In the genomic region with DNA sequence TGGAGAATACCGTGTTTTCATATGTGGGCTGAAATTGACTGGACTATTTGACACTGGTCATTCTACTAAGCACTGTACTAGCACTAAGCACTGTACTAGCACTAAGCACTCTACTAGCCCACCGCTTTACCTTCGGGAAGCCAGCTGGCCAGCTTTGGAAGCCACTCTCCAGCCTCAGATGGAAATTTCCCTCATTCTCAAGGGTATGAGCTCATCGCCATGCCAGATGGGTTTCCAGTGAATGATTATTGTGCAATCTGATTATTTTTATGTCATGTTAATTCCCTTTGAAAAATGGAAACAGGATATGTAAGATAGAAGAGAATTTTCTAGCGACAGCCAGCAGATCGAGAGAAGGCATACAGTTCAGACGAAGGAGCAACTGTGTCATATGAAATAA, we compare ENCODE assay signal across 22 mouse cellular contexts.
DNase-seq lines count a peak whose midpoint lies in the region; ATAC-seq and TF ChIP-seq lines count a peak whose summit lies in the region.
"Had no signal": no experiment of that assay in that cellular context is flagged by ENCODE, and none has a peak within 500 bp of the region (broad histone marks: within the 10 kb centered on the region; RNA-seq: fewer than 3 reads in every experiment).

No protein-coding gene starts in this region.

- no peak overlapping the region for H3K27ac ChIP-seq in kidney, embryonic 16.5 days (ENCODE audit: low read length)
- H3K27ac ChIP-seq: embryonic facial prominence, embryonic 15.5 days; forebrain, embryonic 10.5 days had no signal

- peaks cover 10% of the 10 kb centered on the region for H3K36me3 ChIP-seq in C2C12 (ENCODE audit: control insufficient read depth, insufficient read depth)
- H3K36me3 ChIP-seq in myocyte (ENCODE audit: control insufficient read depth, insufficient read depth), result peaks cover 3% of the 10 kb centered on the region
- no peaks in the 10 kb centered on the region for H3K36me3 ChIP-seq in kidney, embryonic 16.5 days (ENCODE audit: insufficient read depth, low read length)
- H3K36me3 ChIP-seq: embryonic facial prominence, embryonic 15.5 days; forebrain, embryonic 10.5 days had no signal

- no peak overlapping the region for H3K4me2 ChIP-seq in myocyte (ENCODE audit: low read depth)
- no peak overlapping the region for H3K4me2 ChIP-seq in kidney, embryonic 16.5 days (replicated peaks; ENCODE audit: low read depth, low read length)
- H3K4me2 ChIP-seq: embryonic facial prominence, embryonic 15.5 days had no signal

- no peak for TF ChIP-seq POLR2A in myocyte (IDR thresholded peaks at IDR 0.05; ENCODE audit: insufficient read length, low read depth)

- H3K4me3 ChIP-seq in C2C12 (ENCODE audit: insufficient read depth, poor library complexity, severe bottlenecking) (no peak overlapping the region), myocyte (no peak overlapping the region)
- no peak overlapping the region for H3K4me3 ChIP-seq in kidney, embryonic 16.5 days (ENCODE audit: low read length)
- H3K4me3 ChIP-seq: embryonic facial prominence, embryonic 15.5 days; forebrain, embryonic 10.5 days; megakaryocyte, embryonic 14.5 days had no signal

- DNase-seq in gastrocnemius, adult 18-20 months (ENCODE audit: low spot score), result peak; percentile 15
- DNase-seq in gastrocnemius, adult 8-10 months (ENCODE audit: low spot score in 2 of 2), result no peak
- DNase-seq in layer of hippocampus, adult 18-20 months (ENCODE audit: low spot score in 2 of 2), result peak; percentile 22 to 54
- DNase-seq in layer of hippocampus, adult 9-10 months (ENCODE audit: low spot score), result no peak
- DNase-seq in ovary, postnatal 10 days (ENCODE audit: low spot score), result no peak
- DNase-seq: adrenal gland, adult 8-10 months; B cell, adult 2 months; cerebellum, postnatal 25 days; embryo, embryonic 11 days; kidney, adult 2 months; kidney, postnatal 36 days; liver, postnatal 0 days; lung, postnatal 14 days; thymus, postnatal 14 days had no signal

- H3ac ChIP-seq in C2C12 (ENCODE audit: control insufficient read depth, insufficient read length, low read depth) (no peak overlapping the region), myocyte (ENCODE audit: control insufficient read depth, insufficient read length) (no peak overlapping the region)

- H3K27me3 ChIP-seq in C2C12 (ENCODE audit: control insufficient read depth, insufficient read depth, insufficient read length), result no peaks in the 10 kb centered on the region
- no peaks in the 10 kb centered on the region for H3K27me3 ChIP-seq in myocyte (ENCODE audit: control insufficient read depth, insufficient read depth, insufficient read length)
- H3K27me3 ChIP-seq in kidney, embryonic 16.5 days (ENCODE audit: insufficient read depth, low read length), result no peaks in the 10 kb centered on the region
- H3K27me3 ChIP-seq: embryonic facial prominence, embryonic 15.5 days; Patski had no signal

- ATAC-seq in kidney, embryonic 16.5 days (ENCODE audit: low FRiP score, low TSS enrichment), result no peak
- ATAC-seq: liver, postnatal 0 days; midbrain, embryonic 16.5 days; Patski had no signal

- peaks cover 14% of the 10 kb centered on the region for H3K4me1 ChIP-seq in kidney, embryonic 16.5 days (ENCODE audit: insufficient read depth, low read length)
- H3K4me1 ChIP-seq: megakaryocyte, embryonic 14.5 days had no signal

- peaks cover 3% of the 10 kb centered on the region for H3K79me3 ChIP-seq in C2C12 (ENCODE audit: low read depth)

- H3K79me2 ChIP-seq in C2C12 (ENCODE audit: control insufficient read depth, insufficient read depth) (peaks cover 16% of the 10 kb centered on the region), myocyte (ENCODE audit: control insufficient read depth, insufficient read depth) (no peaks in the 10 kb centered on the region)

- H3K9me3 ChIP-seq in kidney, embryonic 16.5 days (ENCODE audit: low read length), result no peaks in the 10 kb centered on the region
- H3K9me3 ChIP-seq: embryonic facial prominence, embryonic 15.5 days; forebrain, embryonic 10.5 days; megakaryocyte, embryonic 14.5 days had no signal

- no peak overlapping the region for H3K9ac ChIP-seq in kidney, embryonic 16.5 days (replicated peaks; ENCODE audit: low read length)
- H3K9ac ChIP-seq: embryonic facial prominence, embryonic 15.5 days; liver, postnatal 0 days had no signal

- WGBS in kidney, embryonic 16.5 days, result 85% methylated on average over 7 of the region's 7 CpGs

- TF ChIP-seq CTCF in C2C12 (IDR thresholded peaks at IDR 0.05; ENCODE audit: control insufficient read depth, insufficient read depth, insufficient read length), result no peak

TF ChIP-seq in C2C12, 6 proteins besides CTCF, POLR2A, EP300 and RAD21:
- TF ChIP-seq MAX (IDR thresholded peaks at IDR 0.05) (no peak), USF1 (IDR thresholded peaks at IDR 0.05; ENCODE audit: low read depth) (no peak), MYOD1 (IDR thresholded peaks at IDR 0.05; ENCODE audit: control insufficient read depth, insufficient read length, low read depth) (no peak), CEBPB (IDR thresholded peaks at IDR 0.05; ENCODE audit: low read depth) (peak; percentile 80), FOSL1 (IDR thresholded peaks at IDR 0.05; ENCODE audit: insufficient read depth, low read length, poor library complexity, severe bottlenecking) (no peak), MYOG (IDR thresholded peaks at IDR 0.05; ENCODE audit: control insufficient read depth, extremely low read depth, insufficient read length) (no peak)
TF ChIP-seq in C2C12: peak in this region for 1.

TF ChIP-seq in myocyte, 11 proteins besides CTCF, POLR2A, EP300 and RAD21:
- no peak for TF ChIP-seq E2F4 (IDR thresholded peaks at IDR 0.05; ENCODE audit: insufficient read depth)
- TF ChIP-seq MYOD1 (IDR thresholded peaks at IDR 0.05; ENCODE audit: control insufficient read depth in 1 of 3, insufficient read length in 2 of 3, low read depth in 2 of 3), result peak in 1 of 3 experiments; percentile 33
- no peak for TF ChIP-seq TCF3 (IDR thresholded peaks at IDR 0.05; ENCODE audit: insufficient read length, low read depth)
- TF ChIP-seq SRF (IDR thresholded peaks at IDR 0.05; ENCODE audit: control insufficient read depth, insufficient read length, low read depth), result no peak
- no peak for TF ChIP-seq TCF12 (IDR thresholded peaks at IDR 0.05; ENCODE audit: insufficient read depth, poor library complexity, severe bottlenecking)
- TF ChIP-seq POLR2AphosphoS2 (IDR thresholded peaks at IDR 0.05; ENCODE audit: insufficient read length, low read depth), result no peak
- TF ChIP-seq CEBPB (IDR thresholded peaks at IDR 0.05; ENCODE audit: insufficient read depth, poor library complexity, severe bottlenecking), result peak; percentile 98
- TF ChIP-seq MYOG (IDR thresholded peaks at IDR 0.05; ENCODE audit: control insufficient read depth in 1 of 3, insufficient read depth in 1 of 3, insufficient read length in 2 of 3, low read depth in 2 of 3), result peak in 1 of 3 experiments; percentile 32
- TF ChIP-seq MAX (IDR thresholded peaks at IDR 0.05; ENCODE audit: low read depth), result no peak

Comparison
In these comparisons a context has a peak if more than half of its experiments do, and no peak if none do; other contexts are left out.
1. DNase-seq: peak in gastrocnemius, adult 18-20 months (single experiment) and layer of hippocampus, adult 18-20 months (2 of 2); none in gastrocnemius, adult 8-10 months (0 of 2), layer of hippocampus, adult 9-10 months (single experiment) and ovary, postnatal 10 days (single experiment).